Mouse (Mus musculus): ENCODE measurements around the gene Cstf3.

The Cstf3 gene

DNA sequence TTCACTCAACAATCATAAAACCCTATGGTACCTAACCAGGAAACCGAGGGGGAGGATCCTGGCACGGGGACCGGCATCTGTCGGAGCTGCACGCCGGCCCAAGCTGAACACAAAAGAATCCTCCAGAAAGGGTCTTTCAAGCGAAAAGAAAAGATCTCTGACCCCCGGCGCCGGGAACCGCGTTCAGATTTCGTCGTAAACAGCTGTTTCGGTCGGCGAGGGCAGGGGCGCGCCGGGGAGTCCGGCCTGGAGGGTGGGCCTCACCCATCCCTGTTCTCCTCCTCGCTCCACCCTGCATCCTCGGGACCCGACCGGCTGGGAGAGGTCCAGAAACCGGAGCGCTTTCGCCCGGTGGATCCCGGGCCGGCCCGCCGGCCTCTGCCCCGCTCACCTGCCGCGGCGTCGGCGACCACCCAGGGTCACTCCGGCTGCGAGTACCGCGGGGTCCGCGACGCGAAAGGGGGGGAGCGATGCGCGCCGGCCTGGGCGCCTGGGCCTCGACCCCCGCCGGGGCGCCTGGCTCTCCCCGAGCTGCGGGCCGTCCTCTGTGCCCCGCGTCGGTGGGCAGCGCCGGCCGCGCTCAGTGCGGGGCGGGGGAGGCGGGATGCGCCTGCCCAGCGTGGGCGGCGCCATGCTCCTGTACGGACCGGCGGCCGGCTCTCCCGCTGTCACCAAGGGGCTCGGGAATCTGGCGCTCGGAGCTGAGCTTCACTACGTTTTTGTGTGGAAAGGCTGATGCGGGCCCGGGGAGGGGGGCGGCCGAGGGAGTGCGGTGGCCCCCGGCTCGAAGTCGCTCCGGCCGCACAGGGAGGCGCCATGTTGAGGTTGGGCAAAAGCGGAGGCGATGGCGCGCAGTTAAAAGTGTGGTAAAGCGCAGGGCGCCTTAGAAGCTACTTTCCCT, 121.5 kb downstream of the Cstf3 start, which contains the start of gene Tcp11l1:
Gene Tcp11l1, minus strand, starts transcription at position 585 of the 901 bp plus-strand sequence.
- DNase-seq (ENCODE audit: low spot score), result peak; percentile 22

DNA sequence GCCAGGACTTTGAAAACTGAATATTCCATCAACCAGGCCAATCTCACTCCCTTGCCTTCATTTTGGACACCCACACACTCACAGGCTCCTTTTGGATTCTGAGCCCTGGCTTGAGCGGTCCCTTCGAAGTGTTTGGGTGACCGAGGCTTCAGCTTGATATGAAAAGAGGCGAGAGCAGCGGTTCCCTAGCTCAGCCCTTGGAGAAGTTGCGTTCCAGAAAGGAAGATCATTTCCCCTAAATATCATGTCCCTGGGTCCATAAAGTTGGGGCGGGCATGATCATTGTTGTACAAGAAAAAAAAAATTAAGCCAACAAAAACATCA, 122.1 kb downstream of the Cstf3 start:
- no peak for DNase-seq (ENCODE audit: low spot score)

DNA sequence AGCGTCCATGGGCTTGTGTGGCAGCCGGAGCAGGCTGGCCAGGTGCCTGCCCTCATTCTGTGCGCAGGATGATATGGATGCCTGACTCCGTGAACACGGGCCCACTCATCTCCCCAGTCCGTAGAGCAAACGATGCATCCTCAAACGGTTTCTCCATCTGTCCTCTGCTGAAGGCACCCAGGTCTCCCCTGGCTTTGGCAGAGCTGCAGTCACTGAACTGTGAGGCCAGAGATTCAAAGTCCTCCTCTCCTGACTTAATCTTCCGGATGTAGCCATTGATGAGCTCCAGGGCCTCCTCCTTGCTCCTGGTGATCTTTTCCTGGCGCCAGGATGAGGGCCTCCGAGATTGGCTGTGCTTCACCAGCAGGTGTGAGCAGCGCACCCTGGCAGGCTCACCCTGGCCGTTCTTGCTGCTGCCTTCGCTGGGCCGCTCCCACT, 124.0 kb downstream of the Cstf3 start:
- DNase-seq (ENCODE audit: low spot score), result no peak
